Mouse (Mus musculus) kidney, adult 2 months (tissue): ENCODE results near the gene Atrx.

Experiments used
- CTCF ChIP-seq: fragments of 200-500 bp; conservative IDR thresholded peaks from 2 replicates; pipeline ENCODE4 v1.5.1; 2011; ENCODE audit warnings: low read depth, mild to moderate bottlenecking, control low read depth, low read length, moderate library complexity, mixed read lengths; ENCODE audit not compliant: insufficient read depth, insufficient read length
- POLR2A ChIP-seq: fragments of 200-500 bp; IDR thresholded peaks from one replicate; pipeline ENCODE4 v1.6.1; 2011; ENCODE audit warnings: low read depth, low read length, control low read depth

DNA sequence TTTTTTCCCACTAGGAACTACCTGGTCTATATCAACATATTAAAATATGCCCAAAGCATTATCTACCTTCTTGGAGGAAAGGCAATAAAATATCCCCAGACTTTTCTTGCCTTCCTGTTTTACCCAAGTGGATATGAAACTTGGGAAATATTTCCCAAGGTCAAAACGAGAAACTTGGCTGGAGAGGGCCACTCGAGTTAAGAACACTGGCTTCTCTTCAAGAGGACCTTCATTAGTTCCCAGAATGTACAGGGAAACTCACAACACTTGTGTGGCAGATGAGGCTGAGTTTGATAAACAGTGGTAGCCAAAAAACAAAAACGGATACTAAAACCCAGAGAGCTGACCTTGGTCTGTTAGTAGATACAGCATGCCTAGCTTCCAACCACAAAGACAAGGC is 17.5 kb downstream of the Atrx start:
- TF ChIP-seq CTCF, result no peak
- no peak for TF ChIP-seq POLR2A
